Mouse (Mus musculus) intestine, embryonic 15.5 days (tissue): ENCODE data around the gene Nckap5. TPM values are rescaled to one million over a fixed set of nuclear protein-coding genes. Genes with fewer than 3 reads are reported as not detected.

Source experiments
- ATAC-seq: fragments of 200-750 bp; cut with Nextera tagmentation; 2 replicates; pipeline ENCODE4 v1.8.0; 2017; ENCODE audit warnings: moderate TSS enrichment, moderate library complexity
- H3K27ac ChIP-seq: fragments of 300-500 bp; sonication (generic); 2 replicates; pipeline ENCODE4 v1.5.1; 2015; ENCODE audit warnings: mild to moderate bottlenecking, inconsistent platforms
- H3K27me3 ChIP-seq: fragments of 300-500 bp; sonication (generic); replicated peaks from 2 replicates; pipeline ENCODE4 v1.6.1; 2015; ENCODE audit warnings: inconsistent platforms
- H3K36me3 ChIP-seq: fragments of 300-500 bp; sonication (generic); 2 replicates; pipeline ENCODE4 v1.6.1; 2015; ENCODE audit warnings: inconsistent platforms
- H3K4me1 ChIP-seq: fragments of 300-500 bp; sonication (generic); replicated peaks from 2 replicates; pipeline ENCODE4 v1.6.1; 2015; ENCODE audit warnings: inconsistent platforms
- H3K4me2 ChIP-seq: fragments of 300-500 bp; sonication (generic); replicated peaks from 2 replicates; pipeline ENCODE4 v1.6.1; 2015; ENCODE audit warnings: mild to moderate bottlenecking, inconsistent platforms
- H3K4me3 ChIP-seq: fragments of 300-500 bp; sonication (generic); replicated peaks from 2 replicates; pipeline ENCODE4 v1.5.1; 2015; ENCODE audit warnings: inconsistent platforms
- H3K9ac ChIP-seq: fragments of 300-500 bp; sonication (generic); 2 replicates; pipeline ENCODE4 v1.6.1; 2015; ENCODE audit warnings: inconsistent platforms
- H3K9me3 ChIP-seq: fragments of 300-500 bp; sonication (generic); 2 replicates; pipeline ENCODE4 v1.6.1; 2016; ENCODE audit warnings: inconsistent platforms
- WGBS: fragments of 180-500 bp; shearing (Covaris S2); methylation state at CpG from one replicate; pipeline ENCODE4 v1.1.7; 2015; 5-methylcytosine and 5-hydroxymethylcytosine counted together
- polyA plus RNA-seq: library from polyadenylated mRNA; unstranded; fragments of >200 nt; fragmentation: Nextera tagmentation; extraction: Ambion mirVana; gene quantifications from 2 replicates; pipeline ENCODE4 v1.2.1, GENCODE M21; 2015

The Nckap5 gene
- polyA plus RNA-seq, 1 experiment from 2014 or later, result 11.4 TPM

DNA sequence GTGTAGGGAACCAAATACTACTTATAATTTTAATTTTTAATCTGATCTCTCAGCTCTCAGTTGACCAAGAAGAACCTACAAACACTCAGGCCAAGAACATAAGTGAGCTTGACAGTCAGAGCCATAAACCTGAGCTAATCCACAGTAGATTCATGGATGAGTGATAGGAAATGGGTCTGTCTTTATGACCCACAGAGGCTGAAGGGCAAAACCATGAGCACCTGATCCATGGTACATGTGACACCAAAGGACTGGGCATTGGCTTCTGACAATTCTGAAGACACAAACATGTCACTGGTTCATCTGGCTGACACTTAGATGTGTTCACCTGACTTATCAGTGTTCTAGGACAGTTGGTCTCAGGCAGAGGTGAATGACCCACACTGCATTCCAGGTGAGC, 98.9 kb downstream of the Nckap5 start:
- Histone ChIP-seq H3K4me3 (no peak overlapping the region), H3K4me2 (no peak overlapping the region), H3K36me3 (no peaks in the 10 kb centered on the region), H3K27ac (no peak overlapping the region), H3K27me3 (no peaks in the 10 kb centered on the region; the same call in 1 of the 2 replicates), H3K9me3 (no peaks in the 10 kb centered on the region), H3K9ac (no peak overlapping the region), H3K4me1 (no peaks in the 10 kb centered on the region)
- ATAC-seq, result no peak

GRCm38 (mm10) chr1:126726400-126727055, 104.1 kb downstream of the Nckap5 start:
- 57% methylated on average over 6 of the region's 6 CpGs for WGBS
- no peaks in the 10 kb centered on the region for H3K9me3 ChIP-seq
- peak; percentile 37; the same call in 1 of the 2 replicates for ATAC-seq

DNA sequence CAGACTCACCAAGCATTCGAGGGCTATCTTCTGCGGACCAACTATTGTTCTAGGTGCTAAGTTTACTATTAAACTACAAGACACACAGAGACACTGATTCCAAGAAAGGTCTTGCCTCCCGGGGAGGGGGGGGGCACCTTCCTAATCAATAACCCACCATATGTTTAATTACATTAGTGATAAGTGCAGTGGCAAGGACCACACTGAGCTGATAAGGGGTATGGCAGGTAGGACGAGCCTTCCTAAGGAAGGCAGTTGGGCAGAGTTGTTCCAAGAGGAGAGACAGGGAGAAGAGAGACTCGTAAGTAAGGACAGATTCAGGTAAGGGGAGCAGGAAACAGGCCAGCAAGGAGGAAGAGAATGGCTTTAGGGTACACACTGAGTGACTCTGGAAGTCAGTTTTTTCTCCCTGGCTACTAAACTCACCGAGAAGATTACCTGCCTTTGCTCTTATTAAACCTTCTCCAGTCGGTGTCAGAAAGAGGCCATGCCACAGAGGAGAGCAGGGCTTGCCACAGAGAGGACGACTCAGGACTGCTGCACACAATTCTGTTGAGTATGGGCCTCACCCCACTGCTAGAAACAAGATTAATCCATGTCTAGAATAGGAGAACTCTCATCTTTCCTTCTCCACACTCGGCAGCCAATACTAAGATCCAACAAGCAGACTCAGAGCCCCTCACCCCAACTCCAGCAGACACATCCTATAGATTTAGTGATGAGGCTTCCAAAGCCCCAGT, 104.8 kb downstream of the Nckap5 start:
- Histone ChIP-seq H3K36me3 (no peaks in the 10 kb centered on the region), H3K27me3 (no peaks in the 10 kb centered on the region), H3K4me1 (no peaks in the 10 kb centered on the region), H3K9ac (no peak overlapping the region), H3K4me2 (no peak overlapping the region), H3K4me3 (no peak overlapping the region), H3K9me3 (no peaks in the 10 kb centered on the region), H3K27ac (no peak overlapping the region)
- ATAC-seq, result peak; percentile 42; the same call in 1 of the 2 replicates
- 52% methylated on average over 9 of the region's 9 CpGs for WGBS

More at GRCm38 (mm10) chr1:126726400-126727055, 104.1 kb downstream of the Nckap5 start:
- H3K27me3 ChIP-seq, result no peaks in the 10 kb centered on the region
- H3K9ac ChIP-seq, result no peak overlapping the region
- no peak overlapping the region for H3K4me2 ChIP-seq
- H3K4me3 ChIP-seq, result no peak overlapping the region
- H3K27ac ChIP-seq, result no peak overlapping the region
- no peaks in the 10 kb centered on the region for H3K4me1 ChIP-seq
- no peaks in the 10 kb centered on the region for H3K36me3 ChIP-seq

- Histone ChIP-seq H3K27ac (no peak overlapping the region), H3K9me3 (no peaks in the 10 kb centered on the region), H3K4me3 (no peak overlapping the region), H3K27me3 (no peaks in the 10 kb centered on the region), H3K9ac (no peak overlapping the region), H3K36me3 (no peaks in the 10 kb centered on the region), H3K4me1 (no peaks in the 10 kb centered on the region), H3K4me2 (no peak overlapping the region)
- no peak for ATAC-seq
- WGBS, result 89% methylated on average over 1 of the region's 1 CpGs
Observed at GRCm38 (mm10) chr1:126721917-126722316, 108.7 kb downstream of the Nckap5 start.

GRCm38 (mm10) chr1:126719733-126720348, 110.8 kb downstream of the Nckap5 start:
- Histone ChIP-seq H3K9me3 (no peaks in the 10 kb centered on the region), H3K36me3 (no peaks in the 10 kb centered on the region), H3K4me3 (no peak overlapping the region), H3K27ac (peak overlapping the region; percentile 48; the same call in 1 of the 2 replicates), H3K4me1 (no peaks in the 10 kb centered on the region), H3K27me3 (no peaks in the 10 kb centered on the region), H3K9ac (no peak overlapping the region), H3K4me2 (no peak overlapping the region)
- peak; percentile 94 for ATAC-seq
- WGBS, result 35% methylated on average over 5 of the region's 5 CpGs

- no peaks in the 10 kb centered on the region for H3K9me3 ChIP-seq
Observed at GRCm38 (mm10) chr1:126706611-126707010, 124.0 kb downstream of the Nckap5 start.

DNA sequence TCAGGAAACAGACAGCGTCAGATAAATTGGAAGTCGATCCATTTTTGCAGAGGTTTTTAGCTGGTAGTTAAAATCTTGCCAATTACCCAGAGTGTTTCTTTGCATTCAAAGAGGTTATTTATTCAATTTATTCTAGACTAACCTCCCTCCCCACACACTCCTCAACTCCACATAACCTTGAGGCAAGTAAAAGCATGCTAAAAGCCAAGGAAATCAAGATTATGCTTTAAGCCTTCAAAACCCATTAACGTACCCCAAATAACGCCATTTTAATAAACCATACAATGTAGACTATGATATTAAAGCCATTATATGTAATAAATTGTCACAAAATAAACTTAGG, 129.7 kb downstream of the Nckap5 start:
- Histone ChIP-seq H3K9me3 (no peaks in the 10 kb centered on the region), H3K27ac (no peak overlapping the region), H3K4me2 (no peak overlapping the region), H3K9ac (no peak overlapping the region), H3K4me1 (no peaks in the 10 kb centered on the region), H3K4me3 (no peak overlapping the region), H3K36me3 (no peaks in the 10 kb centered on the region), H3K27me3 (no peaks in the 10 kb centered on the region)
- ATAC-seq, result no peak
- WGBS, result 91% methylated on average over 4 of the region's 4 CpGs

More at GRCm38 (mm10) chr1:126706611-126707010, 124.0 kb downstream of the Nckap5 start:
- no peak overlapping the region for H3K27ac ChIP-seq
- H3K4me2 ChIP-seq, result no peak overlapping the region
- H3K4me1 ChIP-seq, result no peaks in the 10 kb centered on the region
- ATAC-seq, result no peak
- no peak overlapping the region for H3K9ac ChIP-seq
- WGBS, result 96% methylated on average over 16 of the region's 16 CpGs
- no peaks in the 10 kb centered on the region for H3K27me3 ChIP-seq
- H3K36me3 ChIP-seq, result no peaks in the 10 kb centered on the region
- H3K4me3 ChIP-seq, result no peak overlapping the region

- H3K9ac ChIP-seq, result no peak overlapping the region
- no peak overlapping the region for H3K4me2 ChIP-seq
- H3K27ac ChIP-seq, result no peak overlapping the region
- 73% methylated on average over 8 of the region's 8 CpGs for WGBS
- H3K4me3 ChIP-seq, result no peak overlapping the region
- no peaks in the 10 kb centered on the region for H3K27me3 ChIP-seq
- ATAC-seq, result no peak
- no peaks in the 10 kb centered on the region for H3K36me3 ChIP-seq
- H3K9me3 ChIP-seq, result no peaks in the 10 kb centered on the region
- H3K4me1 ChIP-seq, result no peaks in the 10 kb centered on the region
Observed at GRCm38 (mm10) chr1:126700063-126700977, 130.3 kb downstream of the Nckap5 start.

DNA sequence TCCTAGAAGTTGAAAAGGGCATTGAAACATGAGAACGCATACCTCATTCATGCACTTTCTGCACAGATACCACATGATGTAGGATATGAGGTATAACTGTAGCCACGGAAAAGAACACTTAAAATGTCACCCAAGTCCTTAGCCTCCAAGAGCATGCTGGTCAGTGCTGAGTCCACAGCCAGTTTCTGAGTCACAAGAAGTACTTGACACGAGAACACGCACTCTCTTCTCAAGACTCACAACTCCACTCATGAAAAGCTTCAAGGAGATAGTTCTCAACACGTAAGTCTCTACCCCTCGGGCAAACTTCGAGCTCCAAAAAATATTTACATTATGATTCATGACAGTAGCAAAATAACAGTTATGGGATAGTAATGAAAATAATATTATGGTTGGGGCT, 137.0 kb downstream of the Nckap5 start:
- Histone ChIP-seq H3K27ac (no peak overlapping the region), H3K4me1 (no peaks in the 10 kb centered on the region), H3K36me3 (no peaks in the 10 kb centered on the region), H3K4me2 (no peak overlapping the region), H3K9ac (no peak overlapping the region), H3K27me3 (no peaks in the 10 kb centered on the region), H3K9me3 (no peaks in the 10 kb centered on the region), H3K4me3 (no peak overlapping the region)
- WGBS, result 84% methylated on average over 7 of the region's 7 CpGs
- ATAC-seq, result no peak

DNA sequence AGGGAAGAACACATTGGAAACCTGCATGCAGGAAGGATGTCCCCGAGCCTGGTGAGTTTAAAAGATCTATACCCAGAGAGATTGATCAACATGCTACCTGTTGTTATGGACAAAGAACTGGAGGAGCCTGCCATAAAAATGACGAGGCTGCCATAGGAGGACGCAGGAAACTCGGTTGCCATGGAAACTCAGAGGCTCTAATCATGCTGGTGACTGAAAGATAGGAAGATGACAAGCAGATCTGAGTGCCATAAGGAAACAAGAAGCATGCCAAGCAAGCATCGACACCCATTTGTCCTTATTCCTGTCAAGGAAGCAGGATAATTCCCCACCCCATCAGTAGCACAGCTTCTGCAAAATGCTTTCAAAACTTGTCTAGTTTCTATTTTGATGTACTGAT, 142.0 kb downstream of the Nckap5 start:
- Histone ChIP-seq H3K27me3 (no peaks in the 10 kb centered on the region), H3K4me1 (peaks cover 9% of the 10 kb centered on the region), H3K9ac (no peak overlapping the region), H3K4me3 (no peak overlapping the region), H3K4me2 (no peak overlapping the region), H3K27ac (no peak overlapping the region), H3K36me3 (no peaks in the 10 kb centered on the region), H3K9me3 (no peaks in the 10 kb centered on the region)
- WGBS, result 58% methylated on average over 5 of the region's 5 CpGs
- no peak for ATAC-seq

DNA sequence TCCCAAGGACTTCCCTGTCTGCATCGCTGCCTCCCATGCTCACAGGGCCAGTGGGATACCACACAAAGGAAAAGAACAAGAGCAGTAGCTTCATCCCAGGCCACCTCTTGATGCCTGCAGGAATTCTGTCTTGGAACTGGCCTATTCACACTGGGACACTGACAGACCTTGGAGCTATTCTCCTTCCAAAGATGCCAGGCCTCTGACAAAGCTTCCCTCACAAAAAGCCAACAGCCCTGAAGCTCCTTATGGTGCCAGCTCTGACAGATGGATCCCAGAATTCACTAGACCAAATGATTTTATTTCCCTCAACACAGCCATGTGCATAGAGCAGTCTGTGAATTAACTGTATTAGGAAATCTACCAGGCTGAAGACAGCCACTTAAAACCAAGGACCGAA, 143.9 kb downstream of the Nckap5 start:
- Histone ChIP-seq H3K9me3 (no peaks in the 10 kb centered on the region), H3K9ac (no peak overlapping the region), H3K4me2 (no peak overlapping the region), H3K4me3 (no peak overlapping the region), H3K27me3 (no peaks in the 10 kb centered on the region), H3K27ac (no peak overlapping the region), H3K4me1 (peaks cover 9% of the 10 kb centered on the region), H3K36me3 (no peaks in the 10 kb centered on the region)
- no peak for ATAC-seq
- 95% methylated on average over 2 of the region's 2 CpGs for WGBS
